Mouse (Mus musculus): ENCODE measurements around the gene Slco4c1. TPM values are rescaled to one million over a fixed set of nuclear protein-coding genes. Genes with fewer than 3 reads are reported as not detected.

Slco4c1 gene
- polyA plus RNA-seq, 1 experiment from 2014 or later = 0.05 TPM

DNA sequence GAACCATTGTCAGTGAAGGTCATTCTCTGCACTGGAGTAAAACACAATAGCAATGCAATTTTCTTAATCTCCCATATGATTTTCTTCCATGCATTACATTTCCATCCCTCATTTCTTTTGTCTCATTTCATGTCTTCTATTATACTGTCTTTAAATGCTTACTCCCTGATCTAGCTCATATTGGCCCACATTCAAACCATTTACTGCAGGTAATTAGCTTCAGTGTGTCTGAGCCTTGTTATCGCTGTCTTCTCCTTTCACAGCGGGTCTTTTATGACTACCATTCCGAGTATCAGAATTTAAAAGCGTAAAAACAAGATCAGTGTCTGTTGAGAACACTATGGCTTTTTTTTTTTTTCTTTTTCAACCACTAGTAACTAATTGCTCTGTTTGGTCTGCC, 77.3 kb downstream of the Slco4c1 start:
- no peak overlapping the region for H3K4me2 ChIP-seq (replicated peaks; ENCODE audit: low read depth)
- no peak for ATAC-seq (ENCODE audit: low FRiP score, low TSS enrichment)
- H3K9me3 ChIP-seq (ENCODE audit: control insufficient read depth, low read length) = no peaks in the 10 kb centered on the region
- H3K9ac ChIP-seq (ENCODE audit: low read length) = no peak overlapping the region
- no peak for DNase-seq (ENCODE audit: low spot score)
- no peaks in the 10 kb centered on the region for H3K27me3 ChIP-seq (ENCODE audit: control insufficient read depth, insufficient read depth, low read length)
- no peak overlapping the region for H3K27ac ChIP-seq (replicated peaks)
- H3K4me1 ChIP-seq (replicated peaks; ENCODE audit: control insufficient read depth, insufficient read depth) = no peaks in the 10 kb centered on the region
- no peak overlapping the region for H3K4me3 ChIP-seq (ENCODE audit: low read depth, low read length)
- H3K36me3 ChIP-seq (ENCODE audit: control insufficient read depth, insufficient read depth, low read length) = no peaks in the 10 kb centered on the region
- TF ChIP-seq CTCF (IDR thresholded peaks at IDR 0.05; ENCODE audit: low read depth) (no peak), EP300 (optimal IDR thresholded peaks at IDR 0.05) (no peak)
- 94% methylated on average over 4 of the region's 4 CpGs for WGBS

DNA sequence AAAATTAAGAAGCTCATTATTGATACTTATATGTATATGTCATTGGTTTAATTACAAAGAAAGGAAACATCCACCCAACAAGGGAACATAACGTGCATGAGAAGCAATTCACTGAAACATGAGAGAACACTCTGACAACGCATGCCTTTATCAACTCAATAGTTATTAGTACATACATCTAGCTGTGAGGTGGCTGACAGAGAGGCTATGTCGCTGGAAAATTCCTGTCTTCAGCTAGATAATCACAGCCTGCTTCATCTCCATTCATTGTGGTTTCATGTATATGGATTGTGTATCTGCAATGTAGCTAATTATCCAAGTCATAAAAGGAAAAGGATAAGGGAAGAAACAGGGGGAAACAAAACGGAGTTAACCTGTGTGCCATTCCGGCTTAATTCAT, 77.7 kb downstream of the Slco4c1 start:
- no peak overlapping the region for H3K9ac ChIP-seq (ENCODE audit: low read length)
- H3K4me1 ChIP-seq (replicated peaks; ENCODE audit: control insufficient read depth, insufficient read depth) = no peaks in the 10 kb centered on the region
- H3K27ac ChIP-seq (replicated peaks) = no peak overlapping the region
- no peak overlapping the region for H3K4me3 ChIP-seq (ENCODE audit: low read depth, low read length)
- no peak overlapping the region for H3K4me2 ChIP-seq (replicated peaks; ENCODE audit: low read depth)
- WGBS = 87% methylated on average over 5 of the region's 5 CpGs
- no peaks in the 10 kb centered on the region for H3K9me3 ChIP-seq (ENCODE audit: control insufficient read depth, low read length)
- ATAC-seq (ENCODE audit: low FRiP score, low TSS enrichment) (no peak), DNase-seq (ENCODE audit: low spot score) (no peak)
- H3K36me3 ChIP-seq (ENCODE audit: control insufficient read depth, insufficient read depth, low read length) = no peaks in the 10 kb centered on the region
- TF ChIP-seq EP300 (optimal IDR thresholded peaks at IDR 0.05) = no peak
- no peak for TF ChIP-seq CTCF (IDR thresholded peaks at IDR 0.05; ENCODE audit: low read depth)
- no peaks in the 10 kb centered on the region for H3K27me3 ChIP-seq (ENCODE audit: control insufficient read depth, insufficient read depth, low read length)

DNA sequence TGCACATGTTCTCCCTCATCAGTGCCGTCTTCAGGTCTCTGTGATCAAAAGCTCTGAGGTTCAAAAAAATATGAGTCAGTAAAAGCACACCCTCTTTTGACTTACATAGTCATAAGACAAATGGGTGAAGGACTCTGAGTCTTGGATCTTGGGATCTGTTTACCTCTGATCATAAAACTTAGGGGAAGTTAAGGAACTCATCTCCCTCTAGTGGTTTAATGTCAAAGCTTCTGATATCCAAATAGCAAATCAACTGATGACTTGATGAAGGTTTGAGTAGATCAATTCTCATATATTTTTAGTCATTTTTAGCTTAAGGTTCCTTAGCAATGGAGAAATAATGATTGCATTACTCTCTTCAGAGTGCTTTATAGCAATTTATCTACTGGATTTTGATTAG, 82.7 kb downstream of the Slco4c1 start:
- Histone ChIP-seq H3K4me3 (ENCODE audit: low read depth, low read length) (no peak overlapping the region), H3K4me2 (replicated peaks; ENCODE audit: low read depth) (no peak overlapping the region), H3K27me3 (ENCODE audit: control insufficient read depth, insufficient read depth, low read length) (no peaks in the 10 kb centered on the region), H3K4me1 (replicated peaks; ENCODE audit: control insufficient read depth, insufficient read depth) (no peaks in the 10 kb centered on the region), H3K27ac (replicated peaks) (no peak overlapping the region), H3K36me3 (ENCODE audit: control insufficient read depth, insufficient read depth, low read length) (no peaks in the 10 kb centered on the region), H3K9me3 (ENCODE audit: control insufficient read depth, low read length) (no peaks in the 10 kb centered on the region), H3K9ac (ENCODE audit: low read length) (no peak overlapping the region)
- ATAC-seq (ENCODE audit: low FRiP score, low TSS enrichment) (no peak), DNase-seq (ENCODE audit: low spot score) (no peak)
- TF ChIP-seq EP300 (optimal IDR thresholded peaks at IDR 0.05) (no peak), CTCF (IDR thresholded peaks at IDR 0.05; ENCODE audit: low read depth) (peak; percentile 40; the same call in 1 of the 2 replicates)
- 53% methylated on average over 1 of the region's 1 CpGs for WGBS

DNA sequence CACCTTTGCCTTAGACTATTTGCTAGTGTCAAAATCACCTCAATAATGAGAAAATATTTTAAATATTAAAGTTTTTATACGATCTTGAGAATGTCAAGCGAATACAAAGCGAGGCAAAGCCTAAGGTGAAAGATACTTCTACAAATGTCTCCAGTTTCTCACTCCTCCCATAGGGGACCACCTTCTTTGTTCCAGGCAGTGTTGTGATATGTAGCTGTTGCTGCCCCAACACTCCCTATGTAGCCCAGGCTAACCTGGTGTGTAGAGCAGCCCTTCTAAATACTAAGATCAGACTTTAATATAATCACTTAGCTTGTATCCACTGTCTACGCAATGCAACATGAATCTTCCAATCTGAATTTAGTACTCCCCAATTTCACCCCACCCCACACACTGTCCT, 97.8 kb downstream of the Slco4c1 start:
- Histone ChIP-seq H3K4me3 (ENCODE audit: low read depth, low read length) (no peak overlapping the region), H3K9ac (ENCODE audit: low read length) (no peak overlapping the region), H3K36me3 (ENCODE audit: control insufficient read depth, insufficient read depth, low read length) (no peaks in the 10 kb centered on the region), H3K9me3 (ENCODE audit: control insufficient read depth, low read length) (no peaks in the 10 kb centered on the region), H3K27ac (replicated peaks) (no peak overlapping the region), H3K4me1 (replicated peaks; ENCODE audit: control insufficient read depth, insufficient read depth) (no peaks in the 10 kb centered on the region), H3K27me3 (ENCODE audit: control insufficient read depth, insufficient read depth, low read length) (no peaks in the 10 kb centered on the region), H3K4me2 (replicated peaks; ENCODE audit: low read depth) (no peak overlapping the region)
- TF ChIP-seq CTCF (IDR thresholded peaks at IDR 0.05; ENCODE audit: low read depth) = no peak
- no peak for TF ChIP-seq EP300 (optimal IDR thresholded peaks at IDR 0.05)
- WGBS = 83% methylated on average over 4 of the region's 4 CpGs
- ATAC-seq (ENCODE audit: low FRiP score, low TSS enrichment) (no peak), DNase-seq (ENCODE audit: low spot score) (no peak)

DNA sequence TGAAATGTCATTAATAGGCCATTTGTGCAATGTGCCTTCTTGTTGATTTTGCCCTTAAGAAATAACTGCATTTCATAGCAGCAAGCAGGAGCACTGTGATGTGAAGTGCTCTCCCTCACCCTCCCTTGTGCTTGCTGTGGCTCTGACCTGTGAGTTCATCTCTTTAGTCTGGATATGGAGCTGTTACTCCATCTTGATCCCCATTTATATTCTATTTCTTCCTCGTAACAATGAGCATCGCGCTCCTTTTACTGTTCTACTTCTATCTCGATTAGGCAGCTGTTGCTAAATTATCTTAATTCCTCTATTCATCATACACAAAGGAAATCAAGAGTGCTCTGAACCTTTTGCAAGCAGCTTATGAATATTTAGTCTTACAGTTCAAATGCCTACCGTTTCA, 98.3 kb downstream of the Slco4c1 start:
- no peak for TF ChIP-seq CTCF (IDR thresholded peaks at IDR 0.05; ENCODE audit: low read depth)
- TF ChIP-seq EP300 (optimal IDR thresholded peaks at IDR 0.05) = no peak
- H3K4me1 ChIP-seq (replicated peaks; ENCODE audit: control insufficient read depth, insufficient read depth) = no peaks in the 10 kb centered on the region
- H3K9ac ChIP-seq (ENCODE audit: low read length) = no peak overlapping the region
- DNase-seq (ENCODE audit: low spot score) (no peak), ATAC-seq (ENCODE audit: low FRiP score, low TSS enrichment) (no peak)
- no peak overlapping the region for H3K4me3 ChIP-seq (ENCODE audit: low read depth, low read length)
- no peaks in the 10 kb centered on the region for H3K36me3 ChIP-seq (ENCODE audit: control insufficient read depth, insufficient read depth, low read length)
- no peak overlapping the region for H3K4me2 ChIP-seq (replicated peaks; ENCODE audit: low read depth)
- H3K27me3 ChIP-seq (ENCODE audit: control insufficient read depth, insufficient read depth, low read length) = no peaks in the 10 kb centered on the region
- WGBS = 82% methylated on average over 5 of the region's 5 CpGs
- H3K9me3 ChIP-seq (ENCODE audit: control insufficient read depth, low read length) = no peaks in the 10 kb centered on the region
- no peak overlapping the region for H3K27ac ChIP-seq (replicated peaks)

DNA sequence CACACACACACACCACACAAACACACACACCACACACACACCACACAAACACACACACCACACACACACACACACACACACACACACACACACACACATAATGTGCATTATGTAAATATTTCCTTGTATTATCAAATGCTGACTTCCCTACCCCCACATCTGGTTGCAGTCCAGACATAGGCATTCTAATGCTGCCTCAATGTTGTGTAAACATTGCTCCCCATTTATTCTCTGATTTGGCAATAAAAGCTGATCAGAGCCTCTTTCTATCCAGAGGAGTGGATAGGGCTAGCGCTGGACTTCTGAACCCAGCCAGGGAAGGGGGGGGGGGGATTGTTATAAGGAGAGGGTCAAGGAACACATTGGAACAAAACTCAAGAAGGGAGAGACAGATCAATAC, 101.7 kb downstream of the Slco4c1 start:
- Histone ChIP-seq H3K36me3 (ENCODE audit: control insufficient read depth, insufficient read depth, low read length) (no peaks in the 10 kb centered on the region), H3K9ac (ENCODE audit: low read length) (no peak overlapping the region), H3K4me2 (replicated peaks; ENCODE audit: low read depth) (no peak overlapping the region), H3K27ac (replicated peaks) (no peak overlapping the region), H3K4me1 (replicated peaks; ENCODE audit: control insufficient read depth, insufficient read depth) (no peaks in the 10 kb centered on the region), H3K27me3 (ENCODE audit: control insufficient read depth, insufficient read depth, low read length) (no peaks in the 10 kb centered on the region), H3K9me3 (ENCODE audit: control insufficient read depth, low read length) (no peaks in the 10 kb centered on the region), H3K4me3 (ENCODE audit: low read depth, low read length) (no peak overlapping the region)
- 71% methylated on average over 1 of the region's 1 CpGs for WGBS
- TF ChIP-seq EP300 (optimal IDR thresholded peaks at IDR 0.05) = no peak
- no peak for TF ChIP-seq CTCF (IDR thresholded peaks at IDR 0.05; ENCODE audit: low read depth)
- no peak for ATAC-seq (ENCODE audit: low FRiP score, low TSS enrichment)
- DNase-seq (ENCODE audit: low spot score) = no peak

Data from stomach, postnatal 0 days (tissue).